Mouse (Mus musculus) layer of hippocampus, postnatal 36 days (tissue): ENCODE measurements around the gene Ankrd2. TPM values are rescaled to one million over a fixed set of nuclear protein-coding genes. Genes with fewer than 3 reads are reported as not detected.
A peak's percentile ranks its signal among the peaks of the same experiment; 100 is the strongest.
"Not testable (repeated sequence)": the region's sequence is repeated elsewhere in the genome, so short reads cannot be mapped to it uniquely, and the experiment has no call there.

Source experiments
- DNase-seq, 2 experiments: peaks; one replicate each; pipeline ENCODE4 v3.0.0; 2022
- total RNA-seq, 2 experiments: library from RNA; stranded (reverse); gene quantifications; 2 replicates each; pipeline ENCODE4 v1.2.3; 2021

Gene Ankrd2
- total RNA-seq, 2 experiments from 2014 or later, result not detected

DNA sequence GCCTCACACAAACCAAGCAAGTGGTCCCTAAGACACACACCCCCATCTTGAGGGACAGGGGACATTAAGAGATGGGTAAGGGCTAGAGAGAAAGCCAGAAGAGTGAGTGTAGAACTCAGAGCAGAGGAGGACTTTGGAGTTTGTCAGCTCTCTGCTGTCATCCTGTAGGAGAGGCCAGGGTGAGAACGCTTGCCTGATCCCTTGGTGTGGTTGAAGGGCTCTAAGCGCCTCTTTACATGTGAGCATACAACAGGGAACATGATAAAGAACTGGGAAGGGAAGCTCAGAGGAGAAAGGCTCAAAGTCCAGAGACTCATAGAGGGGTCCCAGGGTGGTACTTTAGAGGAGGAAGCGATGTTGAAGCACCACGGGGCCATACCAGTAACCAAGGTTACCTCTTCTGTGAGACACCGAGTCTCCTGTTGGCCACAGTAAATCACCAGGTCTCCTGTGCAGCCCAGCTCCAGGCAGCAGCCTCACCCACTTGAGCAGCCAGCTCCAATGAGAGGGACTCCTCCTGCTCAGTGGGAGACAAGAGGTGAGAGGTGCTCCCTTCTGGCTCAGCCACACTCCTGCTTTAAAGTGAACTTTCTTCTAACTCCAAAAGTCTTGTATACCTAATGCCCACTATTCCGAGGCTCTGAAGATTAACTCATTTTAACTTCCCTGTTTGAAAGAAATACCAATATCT lies 21.1 kb downstream of the Ankrd2 start:
- DNase-seq, result no peak

GRCm38 (mm10) chr19:42058426-42058825 lies 22.6 kb downstream of the Ankrd2 start:
- DNase-seq, result no peak

- DNase-seq, result no peak
Observed at GRCm38 (mm10) chr19:42061443-42061842, 25.6 kb downstream of the Ankrd2 start.

DNA sequence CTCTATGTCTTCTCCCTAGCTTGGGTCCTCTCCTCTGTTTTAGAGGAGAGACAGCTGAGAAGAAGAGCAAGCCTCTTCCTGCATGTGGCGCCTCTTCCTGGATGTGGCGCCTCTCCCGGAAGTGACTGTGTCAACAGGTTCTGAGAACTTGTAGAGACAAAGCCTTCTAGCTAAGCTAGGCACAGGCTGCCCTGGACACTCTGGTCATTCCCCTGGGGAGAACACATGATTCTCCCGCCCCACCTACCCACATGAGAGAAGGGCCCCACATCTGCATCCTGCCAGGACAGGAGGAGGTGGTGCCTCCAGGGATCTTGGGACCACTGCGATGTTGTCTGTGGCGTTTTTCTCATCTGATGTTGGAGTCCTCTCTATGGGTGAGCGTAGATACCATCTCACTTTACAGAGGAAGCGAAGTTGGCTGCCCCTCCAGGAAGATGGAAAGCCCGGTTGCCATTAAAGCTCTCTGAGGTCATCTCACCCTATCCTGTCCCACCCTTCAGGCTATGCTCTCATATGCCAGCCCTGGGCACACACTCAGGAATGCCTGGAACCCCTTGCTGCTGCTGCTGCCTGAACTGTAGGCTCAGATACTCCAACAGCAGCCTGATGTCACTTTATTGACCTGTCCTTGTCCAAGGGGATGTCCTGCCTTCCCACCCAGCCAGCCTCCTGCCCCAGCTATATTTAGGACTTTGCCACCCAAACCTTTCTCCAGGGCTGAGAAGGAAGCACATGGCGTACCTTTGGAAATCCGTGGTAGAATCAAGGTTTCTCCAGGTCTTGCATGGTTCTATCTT lies 32.8 kb downstream of the Ankrd2 start:
- DNase-seq, result no peak

GRCm38 (mm10) chr19:42069241-42069525 lies 33.4 kb downstream of the Ankrd2 start:
- DNase-seq, result no peak

- no peak for DNase-seq
Observed at GRCm38 (mm10) chr19:42071221-42071620, 35.4 kb downstream of the Ankrd2 start.

- no peak for DNase-seq
Observed at GRCm38 (mm10) chr19:42071886-42072608, 36.2 kb downstream of the Ankrd2 start.

DNA sequence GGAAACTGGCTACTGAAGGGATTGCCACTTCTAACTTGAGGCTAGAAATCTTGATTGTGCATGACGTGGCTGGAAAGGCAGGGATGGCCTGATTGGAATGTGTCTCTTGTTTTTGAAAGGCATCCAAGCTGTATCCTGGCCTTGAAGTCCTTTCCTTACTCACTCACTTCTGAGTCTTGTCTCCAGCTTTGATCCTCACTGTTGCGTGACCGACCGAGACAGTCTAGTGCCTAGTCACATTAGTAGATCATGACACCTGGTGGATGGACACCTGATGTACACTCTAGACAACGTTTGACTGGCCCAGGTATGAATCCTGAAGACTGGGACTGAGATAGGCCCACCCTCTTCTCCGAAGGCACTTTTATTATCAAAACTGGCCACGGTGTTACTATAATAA lies 37.0 kb downstream of the Ankrd2 start:
- no peak for DNase-seq

DNA sequence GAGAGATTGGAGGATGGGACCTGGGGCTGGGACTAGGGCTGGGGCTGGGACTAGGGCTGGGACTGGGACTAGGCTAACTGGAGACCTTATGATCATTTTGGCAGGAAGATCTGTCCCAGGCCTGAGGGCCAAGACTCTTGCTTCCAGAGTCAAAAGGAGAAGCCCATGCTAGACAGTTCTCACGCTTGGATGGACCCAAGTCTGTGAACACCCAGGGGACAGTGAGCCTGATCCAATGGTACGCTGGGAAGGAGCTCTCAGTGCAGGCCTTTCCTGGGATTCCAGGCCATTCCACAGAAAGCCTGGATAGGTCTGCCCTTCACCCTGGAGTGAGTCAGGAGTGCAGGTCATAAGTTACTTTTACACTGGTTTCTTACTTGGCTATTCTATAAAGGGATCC lies 39.3 kb downstream of the Ankrd2 start:
- DNase-seq, result no peak

- no peak for DNase-seq
Observed at GRCm38 (mm10) chr19:42075992-42076391, 40.2 kb downstream of the Ankrd2 start.

- no peak for DNase-seq
Observed at GRCm38 (mm10) chr19:42078566-42078965, 42.8 kb downstream of the Ankrd2 start.

DNA sequence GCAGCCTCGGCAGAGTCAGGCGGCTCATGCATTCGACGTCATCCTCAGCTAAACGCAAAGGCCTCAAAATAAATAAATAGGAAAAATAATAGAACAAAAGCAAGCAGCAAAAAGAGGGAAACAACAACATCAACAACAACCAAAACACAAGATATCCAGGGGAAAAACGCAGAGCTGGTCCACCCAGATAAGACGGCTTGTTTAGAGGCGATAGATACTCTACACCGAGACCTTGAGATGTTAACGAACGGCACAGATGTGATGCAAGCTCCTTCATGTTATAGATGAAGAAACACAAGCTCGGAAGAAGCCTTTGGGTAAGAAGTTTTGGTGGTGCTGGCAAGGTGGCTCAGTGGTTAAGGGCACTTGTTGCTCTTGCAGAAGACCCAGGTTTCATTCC lies 43.2 kb downstream of the Ankrd2 start:
- no peak for DNase-seq

DNA sequence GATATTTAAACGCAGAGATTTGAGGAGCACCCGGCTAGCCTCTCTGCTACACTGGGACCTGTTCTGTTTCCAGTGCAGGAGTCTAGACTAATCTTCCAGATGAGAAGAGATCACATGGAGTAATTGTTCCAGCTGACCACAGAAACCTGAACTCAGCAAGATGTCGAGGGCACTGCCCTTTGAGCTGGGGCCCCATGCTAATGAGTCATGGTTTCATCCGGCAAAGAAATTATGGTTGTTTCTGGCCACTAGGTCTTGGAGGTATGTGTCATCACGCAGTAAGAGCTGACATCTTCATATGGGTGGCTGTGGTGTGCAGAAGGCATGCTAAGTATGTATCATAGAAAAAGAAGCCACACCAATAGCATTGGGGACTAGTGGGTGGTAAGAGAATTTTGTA lies 44.1 kb downstream of the Ankrd2 start:
- no peak for DNase-seq

- no peak for DNase-seq
Observed at GRCm38 (mm10) chr19:42080469-42080868, 44.7 kb downstream of the Ankrd2 start.

GRCm38 (mm10) chr19:42081613-42082012 lies 45.8 kb downstream of the Ankrd2 start:
- DNase-seq, result not testable (repeated sequence)

DNA sequence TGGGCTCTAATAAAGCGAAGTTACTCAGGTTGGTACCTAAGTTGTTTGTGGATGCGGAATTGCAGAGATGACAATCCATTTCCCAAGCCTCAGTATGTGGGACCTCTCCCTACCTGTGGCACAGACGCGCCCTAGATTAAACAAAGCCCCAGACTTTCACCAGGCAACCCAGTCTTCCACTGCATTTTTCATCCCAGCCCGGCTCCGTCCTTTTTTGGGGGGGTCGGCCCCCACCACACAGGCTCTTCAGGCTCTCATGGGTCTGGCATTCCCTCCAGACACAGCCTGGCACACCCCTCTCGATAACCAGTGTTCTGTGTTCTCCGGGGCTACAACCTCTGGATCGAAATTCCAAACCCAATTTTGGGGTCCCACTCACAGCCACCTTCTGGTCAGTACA lies 49.9 kb downstream of the Ankrd2 start:
- DNase-seq, result no peak

- peak; percentile 92 to 93 for DNase-seq
Observed at GRCm38 (mm10) chr19:42086166-42086565, 50.4 kb downstream of the Ankrd2 start, which contains the start of gene Morn4. Morn4 (minus strand) TSS chr19:42086357.

DNA sequence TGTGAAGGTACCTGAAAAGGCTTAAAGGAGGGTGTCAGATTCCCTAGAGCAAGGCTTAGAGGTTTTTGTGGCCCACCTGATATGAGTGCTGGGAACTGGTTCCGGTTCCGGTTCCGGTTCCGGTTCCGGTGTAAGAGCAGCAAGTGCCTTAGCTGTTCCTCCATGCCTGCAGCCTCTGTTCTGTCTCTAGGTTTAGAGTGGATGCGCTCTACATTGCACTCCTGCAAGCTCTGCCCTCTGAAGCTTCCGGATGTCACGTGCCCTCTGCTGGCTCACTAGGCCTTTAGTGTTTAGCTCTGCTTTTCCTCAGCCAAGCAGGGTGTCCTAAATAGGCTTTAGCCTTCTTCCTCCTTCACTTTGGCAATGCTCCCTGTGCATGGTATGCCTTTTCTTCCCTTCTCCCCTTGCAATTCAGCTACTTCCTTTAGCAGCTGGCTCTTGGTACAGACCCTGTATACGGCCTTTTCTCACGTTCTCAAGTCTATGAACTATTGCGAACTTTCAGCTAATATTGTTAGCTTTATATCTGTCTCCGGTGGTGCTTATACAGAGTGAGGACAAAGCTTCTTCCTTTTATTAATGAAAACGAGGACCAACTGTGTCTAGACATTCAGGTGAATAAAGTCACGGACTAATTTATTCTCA lies 53.4 kb downstream of the Ankrd2 start:
- DNase-seq, result peak; percentile 36 to 49

- DNase-seq, result peak; percentile 99
Observed at GRCm38 (mm10) chr19:42089748-42090595, 54.2 kb downstream of the Ankrd2 start, which contains the start of gene Pi4k2a. Pi4k2a (plus strand) TSS chr19:42090470.

GRCm38 (mm10) chr19:42090637-42091141 lies 54.9 kb downstream of the Ankrd2 start:
- DNase-seq, result no peak
